Mouse (Mus musculus): ENCODE measurements at regions not wholly inside any gene's neighbourhood (a gene's known extent, or its start where the extent isn't known, plus 50 kb on each side); places are given as distances from the start of the nearest gene placed in this dataset.
A peak's percentile ranks its signal among the peaks of the same experiment; 100 is the strongest.

- no peak for DNase-seq
Measured at GRCm38 (mm10) chr8:87270525-87271187, 201.8 kb downstream of the Cbln1 start.

DNA sequence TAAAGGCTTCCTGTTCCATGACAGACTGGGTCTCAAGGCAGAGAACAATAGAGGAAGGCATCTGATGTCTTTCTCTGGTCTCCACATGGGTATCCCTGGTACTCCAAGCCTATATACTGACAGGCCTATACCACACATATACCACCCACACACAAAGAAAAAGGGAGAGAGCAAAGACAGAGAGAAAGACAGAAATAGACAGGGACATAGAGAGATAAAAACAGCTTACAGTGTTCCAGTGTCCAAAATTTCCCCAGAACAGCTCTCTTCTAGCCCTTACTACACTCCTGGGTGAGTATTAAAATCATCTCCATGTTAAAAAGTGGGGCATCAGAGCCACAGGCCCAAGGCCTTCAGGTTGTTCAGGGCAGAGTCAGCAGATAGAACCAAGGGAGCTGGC is 204.2 kb downstream of the Cbln1 start:
- no peak for DNase-seq

- no peak for DNase-seq
Measured at GRCm38 (mm10) chr8:87264999-87265398, 207.4 kb downstream of the Cbln1 start.

GRCm38 (mm10) chr8:87260305-87260704 is 212.1 kb downstream of the Cbln1 start:
- DNase-seq: no peak

DNA sequence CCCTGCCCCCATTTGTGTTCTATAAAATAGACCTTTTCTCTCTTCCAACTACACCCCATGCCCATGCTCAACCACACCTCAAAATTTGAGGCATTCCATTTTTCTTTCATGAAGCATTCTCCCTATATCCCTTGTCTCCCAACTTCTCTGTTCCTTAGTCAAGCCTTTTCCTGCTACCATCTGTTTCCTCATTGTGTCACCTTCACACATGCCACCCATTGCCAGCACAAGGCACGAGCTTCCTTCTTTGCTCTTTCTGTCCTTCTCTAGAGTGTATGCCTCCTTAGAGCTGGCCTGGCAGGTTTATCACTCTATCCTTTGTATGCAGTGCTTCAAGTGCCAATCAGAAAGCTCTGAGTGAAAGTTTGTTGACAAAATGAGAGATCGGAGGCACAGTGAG is 229.7 kb downstream of the Cbln1 start:
- no peak for DNase-seq

DNA sequence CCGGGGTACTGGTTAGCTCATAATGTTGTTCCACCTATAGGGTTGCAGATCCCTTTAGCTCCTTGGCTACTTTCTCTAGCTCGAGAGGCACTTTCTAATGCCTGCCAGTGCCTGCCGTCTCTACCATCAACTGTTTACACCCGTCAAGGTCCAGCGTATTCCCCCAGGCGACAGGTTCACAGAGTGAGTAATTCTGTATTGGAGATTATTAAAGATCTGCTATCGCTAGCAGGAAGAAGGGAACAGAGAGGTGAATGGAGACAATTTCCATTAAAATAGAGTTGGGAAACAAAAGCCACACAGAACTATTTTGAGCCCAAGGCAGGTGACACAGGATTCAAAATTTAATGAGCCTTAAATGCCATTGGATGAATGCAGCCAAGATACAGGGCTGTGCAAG is 235.2 kb downstream of the Cbln1 start:
- no peak for DNase-seq

DNA sequence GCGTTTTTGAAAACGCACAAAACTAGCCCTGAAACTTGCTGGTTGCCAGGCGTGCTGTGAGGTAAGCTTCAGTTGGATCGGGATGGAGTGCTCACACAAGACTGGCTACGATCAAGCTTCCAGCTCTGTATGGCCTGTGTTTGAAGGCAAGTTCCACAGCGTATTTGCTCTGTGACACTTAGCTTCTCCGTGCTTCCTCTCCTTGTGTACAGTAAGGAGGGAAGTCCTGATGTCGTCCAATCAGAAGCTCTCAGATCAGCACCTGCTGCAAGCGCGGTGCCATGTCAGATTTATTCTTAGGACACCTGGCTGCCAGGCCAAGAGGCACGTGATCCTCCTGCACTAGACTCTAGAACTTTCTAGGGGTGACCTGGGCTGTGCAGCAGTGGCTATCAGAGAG is 236.0 kb downstream of the Cbln1 start:
- no peak for DNase-seq

DNA sequence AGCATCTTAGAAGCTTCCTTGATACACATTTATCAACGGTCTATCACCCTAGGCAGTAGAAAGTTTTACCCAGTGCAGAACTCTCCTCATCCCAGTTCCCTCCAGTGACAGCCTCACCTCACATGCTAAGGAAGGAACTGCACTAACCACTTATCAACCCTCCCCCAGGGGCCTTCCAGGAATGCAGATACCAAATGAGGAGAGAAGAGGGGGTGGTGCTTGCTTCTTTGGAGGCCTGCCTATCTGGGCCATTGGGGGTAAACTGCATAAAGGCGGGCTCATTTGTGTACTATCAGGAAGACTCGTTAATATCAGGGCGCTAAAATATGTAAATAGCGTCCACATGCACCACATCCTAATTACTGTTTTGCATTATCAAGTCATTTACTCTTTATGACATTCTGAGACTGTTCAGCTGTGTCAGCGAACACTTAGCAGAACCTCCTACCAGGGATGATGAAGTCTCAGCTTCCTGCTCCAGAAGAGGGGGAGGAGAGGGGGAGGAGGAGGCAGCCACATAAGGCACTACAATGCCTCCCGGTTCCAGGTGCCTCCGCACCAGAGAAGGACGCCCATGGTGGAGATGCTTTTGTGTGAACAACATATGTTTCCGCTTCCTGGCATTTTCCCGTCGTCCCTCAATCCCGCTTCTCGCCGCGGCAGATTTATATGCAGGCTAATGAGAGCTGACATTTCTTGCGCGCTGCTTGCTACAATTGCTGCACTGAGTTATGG is 236.9 kb downstream of the Cbln1 start:
- peak; percentile 22 for DNase-seq

DNA sequence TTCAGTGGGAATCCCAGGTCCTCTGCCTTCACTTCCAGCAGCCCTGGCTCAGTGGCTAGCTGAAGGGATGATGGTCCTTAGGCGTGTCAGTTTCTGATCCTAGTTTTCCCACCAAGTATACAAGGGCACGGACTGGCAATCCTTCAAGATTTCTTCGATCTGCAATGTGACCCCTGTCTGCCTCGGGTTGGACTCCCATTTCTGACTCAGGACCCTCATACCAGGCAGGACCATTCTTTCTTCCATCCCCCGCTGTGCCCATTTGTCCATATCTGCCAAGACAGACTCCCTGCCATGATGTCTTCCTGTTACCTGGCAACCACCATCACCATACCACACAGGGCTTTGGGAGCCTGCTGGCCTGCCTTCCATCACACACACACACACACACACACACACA is 238.1 kb downstream of the Cbln1 start:
- DNase-seq: no peak

DNA sequence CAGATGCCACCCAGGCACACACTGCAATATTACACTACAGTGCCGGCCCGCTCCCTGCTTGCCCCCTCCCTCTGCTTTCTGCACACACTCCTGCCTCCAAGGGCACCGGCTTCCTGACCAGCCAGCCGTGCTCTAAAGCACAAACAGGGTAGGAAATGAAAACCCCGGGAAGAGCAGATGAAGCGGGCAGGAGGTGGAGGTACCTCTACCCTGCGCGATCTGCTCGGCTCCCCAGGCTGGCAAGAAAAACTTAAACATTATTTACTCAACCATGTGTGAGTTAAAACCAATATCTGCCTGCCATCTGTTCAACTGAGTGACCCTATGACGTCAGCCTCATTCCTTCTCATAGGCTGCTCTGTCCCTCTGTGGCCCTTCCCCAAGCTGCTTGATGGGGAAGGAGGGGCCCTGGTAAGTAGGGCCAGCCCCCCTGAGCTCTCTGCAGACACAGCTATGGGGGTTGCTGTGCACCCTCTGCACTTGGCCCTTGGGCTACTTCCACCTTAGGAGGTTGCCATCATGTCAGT is 238.5 kb downstream of the Cbln1 start:
- no peak for DNase-seq

GRCm38 (mm10) chr8:87231762-87232161 is 240.6 kb downstream of the Cbln1 start:
- DNase-seq: no peak

DNA sequence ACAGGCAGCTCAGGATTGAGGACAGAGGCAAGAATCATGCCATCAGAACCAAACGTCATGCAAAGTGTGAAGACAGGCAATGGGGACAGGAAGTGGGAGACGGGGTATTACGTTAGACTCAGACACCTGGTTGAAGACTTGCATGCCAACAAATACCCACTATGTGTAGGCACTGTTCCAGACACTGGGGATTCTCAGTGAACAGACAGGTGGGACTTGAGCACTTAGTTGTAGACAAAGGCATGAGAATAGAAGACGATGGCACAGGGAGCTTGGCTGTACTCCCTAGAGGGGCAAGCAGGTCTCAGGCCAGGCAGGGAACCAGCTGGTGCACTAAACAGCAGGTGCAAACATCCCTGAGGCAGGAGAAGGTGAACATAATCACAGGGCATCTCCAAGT is 242.3 kb downstream of the Cbln1 start:
- no peak for DNase-seq

GRCm38 (mm10) chr8:87229182-87229581 is 243.2 kb downstream of the Cbln1 start:
- DNase-seq: no peak

GRCm38 (mm10) chr8:87228777-87229176 is 243.6 kb downstream of the Cbln1 start:
- no peak for DNase-seq

GRCm38 (mm10) chr8:87225504-87226425 is 246.6 kb downstream of the Cbln1 start:
- DNase-seq: no peak

GRCm38 (mm10) chr8:87220581-87220980 is 251.8 kb downstream of the Cbln1 start:
- DNase-seq: no peak

DNA sequence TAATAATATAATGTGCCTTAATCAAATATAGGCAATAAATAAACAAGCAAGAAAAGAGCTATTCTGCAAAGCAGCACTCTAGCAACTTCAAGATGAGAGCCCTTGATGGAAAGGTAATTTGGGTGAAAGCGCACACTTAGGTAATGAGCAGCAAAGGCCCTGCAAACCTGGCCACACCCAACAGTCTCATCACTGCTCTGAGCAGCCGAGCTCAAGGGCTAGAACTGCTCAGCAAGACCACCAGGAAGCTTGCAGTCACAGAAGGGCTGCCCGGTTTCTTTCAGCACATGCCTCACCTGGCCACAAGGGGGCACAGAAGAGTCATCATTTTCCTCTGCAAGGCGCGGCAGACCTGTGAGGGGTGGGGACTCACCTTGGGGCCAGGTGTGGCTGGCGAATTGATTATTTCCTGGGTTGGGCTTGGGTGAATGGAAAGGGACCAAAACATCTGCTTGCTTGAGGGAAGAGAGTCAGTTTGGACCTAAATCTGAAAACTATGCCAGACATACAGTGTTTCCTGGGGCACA is 253.4 kb downstream of the Cbln1 start:
- DNase-seq: no peak

DNA sequence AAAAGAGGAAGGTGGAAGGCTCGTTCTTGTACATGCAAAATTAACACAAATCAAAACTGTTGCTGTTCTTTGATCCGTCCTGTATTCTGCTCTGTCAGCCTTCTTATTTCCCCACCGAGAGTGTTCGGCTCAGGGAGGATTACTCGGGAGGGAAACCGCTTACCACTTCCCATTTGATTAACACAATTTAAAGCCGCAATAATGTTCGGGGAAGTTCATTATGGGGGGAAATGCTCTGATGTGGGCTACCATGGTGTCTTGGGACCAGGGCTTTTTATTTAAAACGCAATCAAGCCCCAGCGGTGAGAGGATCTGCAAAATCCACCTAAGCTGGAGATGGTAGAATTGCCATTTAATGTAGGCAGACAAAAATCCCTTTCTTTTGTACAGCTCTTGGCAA is 257.4 kb downstream of the Cbln1 start:
- DNase-seq: no peak

GRCm38 (mm10) chr8:87210546-87210945 is 261.9 kb downstream of the Cbln1 start:
- DNase-seq: no peak

GRCm38 (mm10) chr8:87209295-87209694 is 263.1 kb downstream of the Cbln1 start:
- no peak for DNase-seq

- DNase-seq: no peak
Measured at GRCm38 (mm10) chr8:87208036-87208435, 264.4 kb downstream of the Cbln1 start.

GRCm38 (mm10) chr8:87202639-87203160 is 269.7 kb downstream of the Cbln1 start:
- DNase-seq: no peak

All from right cerebral cortex, postnatal 4 days (tissue).